Mouse (Mus musculus) adrenal gland, postnatal 25 days (tissue): ENCODE data around the gene Gm3435. TPM values are rescaled to one million over a fixed set of nuclear protein-coding genes. Genes with fewer than 3 reads are reported as not detected.
"Not testable (repeated sequence)": the region's sequence is repeated elsewhere in the genome, so short reads cannot be mapped to it uniquely, and the experiment has no call there.

ENCODE experiments used
- DNase-seq: peaks from one replicate; pipeline ENCODE4 v3.0.0; 2021; ENCODE audit warnings: mixed read lengths
- long read RNA-seq: library from polyadenylated mRNA; stranded (forward); transcript quantifications from one replicate; pipeline ENCODE4 v2.0.0, GENCODE M21; 2021
- total RNA-seq: library from RNA; stranded (reverse); gene quantifications from 2 replicates; pipeline ENCODE4 v1.2.3, GENCODE M21; 2021

The Gm3435 gene
- total RNA-seq = 1.8 and 6.3 TPM in 2 replicates
- long read RNA-seq, partial matches to known transcripts = 6 of 15 reads
- long read RNA-seq, other reads (novel, unspliced or antisense) = 6 of 15 reads

- DNase-seq = not testable (repeated sequence)
Observed at GRCm38 (mm10) chr17:15009706-15010413, at the start of gene Gm3435. TSS of gene Gm3435 (plus strand) at chr17:15010176.

GRCm38 (mm10) chr17:14960520-14960919, 49.5 kb upstream of the Gm3435 start:
- peak; percentile 17 for DNase-seq

GRCm38 (mm10) chr17:14960951-14961556, 48.9 kb upstream of the Gm3435 start, which contains the start of gene Phf10:
TSS of gene Phf10 (minus strand) at chr17:14961273.
- peak; percentile 54 for DNase-seq

GRCm38 (mm10) chr17:14961557-14962154, 48.3 kb upstream of the Gm3435 start:
- DNase-seq = not testable (repeated sequence)

- DNase-seq = not testable (repeated sequence)
Observed at GRCm38 (mm10) chr17:14968373-14968913, 41.5 kb upstream of the Gm3435 start.

GRCm38 (mm10) chr17:14977718-14978361, 32.1 kb upstream of the Gm3435 start:
- DNase-seq = not testable (repeated sequence)

GRCm38 (mm10) chr17:14978362-14979038, 31.5 kb upstream of the Gm3435 start, which contains the start of the genes 9030025P20Rik and Gm3417:
TSS of gene 9030025P20Rik (plus strand) at chr17:14978468.
TSS of gene Gm3417 (minus strand) at chr17:14978790.
- DNase-seq = not testable (repeated sequence)

- not testable (repeated sequence) for DNase-seq
Observed at GRCm38 (mm10) chr17:14990116-14990702, 19.8 kb upstream of the Gm3435 start.

GRCm38 (mm10) chr17:14992522-14993138, 17.3 kb upstream of the Gm3435 start:
- DNase-seq = not testable (repeated sequence)

DNA sequence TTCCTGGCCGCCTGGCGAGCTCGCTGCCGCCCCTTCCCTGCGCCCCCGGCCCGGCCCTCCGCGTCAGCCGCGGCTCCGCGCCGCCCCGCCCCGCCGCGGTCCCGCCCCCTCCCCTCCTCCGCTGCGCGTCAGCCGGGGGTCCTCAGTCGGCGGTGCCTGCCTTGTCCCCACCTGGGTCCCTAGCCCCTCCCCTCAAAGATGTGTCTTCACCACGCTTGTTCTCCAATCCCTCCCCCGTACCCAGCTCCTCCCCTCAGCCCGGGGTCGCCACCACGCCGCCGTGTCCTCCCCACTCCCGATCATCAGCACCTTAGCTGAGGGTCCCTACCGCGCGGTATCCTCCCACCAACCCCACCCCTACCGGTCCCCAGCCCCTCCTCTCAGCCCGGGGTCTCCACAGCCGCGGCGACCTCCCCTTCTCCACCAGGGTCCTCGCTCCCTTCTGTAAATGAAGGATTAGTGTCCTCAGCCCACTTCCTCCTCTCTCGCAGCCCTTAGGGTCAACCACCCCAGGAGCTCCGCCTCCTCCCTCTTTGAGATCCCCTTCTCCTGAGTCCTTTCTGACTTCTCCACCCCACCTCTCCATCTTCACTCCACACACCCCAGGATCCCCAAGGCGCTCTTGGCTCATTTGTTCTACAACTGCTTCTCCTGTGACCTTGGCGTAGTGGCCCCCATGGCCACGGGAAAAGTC, 16.7 kb upstream of the Gm3435 start:
- not testable (repeated sequence) for DNase-seq

GRCm38 (mm10) chr17:14994140-14994539, 15.8 kb upstream of the Gm3435 start:
- DNase-seq = not testable (repeated sequence)

DNA sequence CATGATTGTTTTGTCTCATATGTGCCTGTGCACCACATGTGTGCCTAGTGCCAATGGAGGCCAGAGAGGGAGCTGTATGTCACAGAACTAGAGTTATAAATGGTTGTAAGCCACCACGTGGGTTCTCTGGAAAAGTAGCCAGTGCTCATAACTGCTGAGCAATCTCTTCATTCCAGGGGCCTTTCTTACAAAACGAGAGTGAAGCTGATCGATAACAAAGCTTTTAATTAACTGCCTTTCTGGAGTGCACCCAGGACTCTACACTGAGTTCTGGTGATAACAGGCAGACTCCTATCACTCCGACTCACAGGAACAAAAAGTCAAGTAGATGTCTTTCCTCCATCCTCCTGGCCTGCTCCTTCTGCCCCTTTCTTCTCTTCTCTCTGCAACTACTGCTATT, 9.9 kb upstream of the Gm3435 start:
- not testable (repeated sequence) for DNase-seq

DNA sequence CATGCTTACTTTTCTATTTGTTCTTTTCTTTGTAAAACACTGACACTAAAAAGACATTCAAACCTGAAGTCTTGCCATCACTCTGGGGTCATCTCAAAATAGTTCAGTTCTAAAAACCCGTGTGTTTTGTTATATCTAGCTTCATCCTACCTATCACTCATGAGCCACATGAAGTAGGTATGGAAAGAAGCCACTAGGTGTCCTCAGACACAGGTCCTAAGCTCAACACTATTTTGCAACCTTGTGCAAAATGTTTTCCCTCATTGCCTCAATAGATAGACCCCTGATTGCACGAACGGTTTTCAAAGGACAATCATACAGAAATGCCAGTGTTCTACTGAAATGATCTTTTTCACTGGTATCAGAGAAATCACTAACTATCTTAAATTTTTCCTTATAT, 888 bp upstream of the Gm3435 start:
- DNase-seq = not testable (repeated sequence)

DNA sequence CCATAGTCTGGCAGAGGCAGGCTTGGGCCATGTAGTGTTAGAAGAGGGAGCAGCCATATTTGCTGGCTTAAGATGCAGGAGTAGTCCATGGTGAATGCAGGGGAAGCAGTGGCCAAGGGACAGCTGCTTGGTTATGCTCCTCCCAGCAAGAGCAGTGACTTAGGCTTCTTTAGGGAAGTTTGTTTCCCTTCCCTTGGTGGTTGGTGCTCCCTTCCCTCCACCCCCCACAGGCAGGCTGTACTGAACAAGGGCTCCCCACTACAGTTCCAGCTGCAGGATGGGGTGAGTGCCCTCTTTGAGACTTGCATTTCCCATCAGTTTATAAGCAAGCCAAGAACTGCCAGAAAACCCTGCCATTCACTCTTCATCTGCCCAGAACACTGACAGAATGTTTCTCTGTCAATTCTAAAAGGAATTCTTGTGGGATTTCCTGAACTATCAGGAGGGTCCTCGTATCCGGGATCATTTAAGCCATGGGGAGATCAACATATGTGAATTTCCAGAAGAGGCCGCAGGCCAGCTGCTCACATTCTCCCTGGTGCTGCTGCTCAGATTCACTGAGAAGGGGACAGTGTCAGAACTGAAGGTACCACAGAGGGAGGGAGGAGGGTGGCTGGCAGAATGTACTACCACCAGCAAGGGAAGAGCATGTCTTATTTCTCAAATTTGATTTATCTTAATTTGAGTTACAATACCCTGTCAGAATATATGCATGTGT, 11.7 kb downstream of the Gm3435 start:
- peak; percentile 2 for DNase-seq

GRCm38 (mm10) chr17:15023878-15024492, 14.0 kb downstream of the Gm3435 start:
- not testable (repeated sequence) for DNase-seq

DNA sequence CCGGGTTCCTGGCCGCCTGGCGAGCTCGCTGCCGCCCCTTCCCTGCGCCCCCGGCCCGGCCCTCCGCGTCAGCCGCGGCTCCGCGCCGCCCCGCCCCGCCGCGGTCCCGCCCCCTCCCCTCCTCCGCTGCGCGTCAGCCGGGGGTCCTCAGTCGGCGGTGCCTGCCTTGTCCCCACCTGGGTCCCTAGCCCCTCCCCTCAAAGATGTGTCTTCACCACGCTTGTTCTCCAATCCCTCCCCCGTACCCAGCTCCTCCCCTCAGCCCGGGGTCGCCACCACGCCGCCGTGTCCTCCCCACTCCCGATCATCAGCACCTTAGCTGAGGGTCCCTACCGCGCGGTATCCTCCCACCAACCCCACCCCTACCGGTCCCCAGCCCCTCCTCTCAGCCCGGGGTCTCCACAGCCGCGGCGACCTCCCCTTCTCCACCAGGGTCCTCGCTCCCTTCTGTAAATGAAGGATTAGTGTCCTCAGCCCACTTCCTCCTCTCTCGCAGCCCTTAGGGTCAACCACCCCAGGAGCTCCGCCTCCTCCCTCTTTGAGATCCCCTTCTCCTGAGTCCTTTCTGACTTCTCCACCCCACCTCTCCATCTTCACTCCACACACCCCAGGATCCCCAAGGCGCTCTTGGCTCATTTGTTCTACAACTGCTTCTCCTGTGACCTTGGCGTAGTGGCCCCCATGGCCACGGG, 14.7 kb downstream of the Gm3435 start:
- not testable (repeated sequence) for DNase-seq

GRCm38 (mm10) chr17:15025513-15025912, 15.5 kb downstream of the Gm3435 start:
- DNase-seq = not testable (repeated sequence)

GRCm38 (mm10) chr17:15031414-15031813, 21.4 kb downstream of the Gm3435 start:
- not testable (repeated sequence) for DNase-seq
